Mouse (Mus musculus) kidney, postnatal 0 days (tissue): ENCODE results near the gene Sp2. TPM values are rescaled to one million over a fixed set of nuclear protein-coding genes. Genes with fewer than 3 reads are reported as not detected.

Source experiments
- ATAC-seq: fragments of 200-750 bp; cut with Nextera tagmentation; replicated peaks from 2 replicates; pipeline ENCODE4 v1.8.0; 2017; ENCODE audit warnings: low read depth, moderate number of reproducible peaks, moderate TSS enrichment, moderate library complexity; ENCODE audit not compliant: low FRiP score
- DNase-seq: peaks from one replicate; pipeline ENCODE4 v3.0.0-alpha.2; 2016; ENCODE audit warnings: low spot score
- H3K27ac ChIP-seq: fragments of 300-500 bp; sonication (generic); 2 replicates; pipeline ENCODE4 v1.5.1; 2014; ENCODE audit warnings: mild to moderate bottlenecking
- H3K27me3 ChIP-seq: fragments of 300-500 bp; sonication (generic); 2 replicates; pipeline ENCODE4 v1.6.1; 2014; ENCODE audit warnings: low read length, mixed read lengths; ENCODE audit not compliant: insufficient read depth
- H3K36me3 ChIP-seq: fragments of 300-500 bp; sonication (generic); 2 replicates; pipeline ENCODE4 v1.6.1; 2014; ENCODE audit warnings: low read length, mixed read lengths; ENCODE audit not compliant: insufficient read depth
- H3K4me1 ChIP-seq: fragments of 300-500 bp; sonication (generic); replicated peaks from 2 replicates; pipeline ENCODE4 v1.6.1; 2014; ENCODE audit warnings: antibody characterized with exemption, low read length, mixed read lengths; ENCODE audit not compliant: insufficient read depth
- H3K4me2 ChIP-seq: fragments of 300-500 bp; sonication (generic); 2 replicates; pipeline ENCODE4 v1.6.1; 2014; ENCODE audit warnings: mild to moderate bottlenecking, low read length, moderate library complexity, mixed read lengths
- H3K4me3 ChIP-seq: fragments of 300-500 bp; sonication (generic); replicated peaks from 2 replicates; pipeline ENCODE4 v1.5.1; 2014; ENCODE audit warnings: low read depth, low read length
- H3K9ac ChIP-seq: fragments of 300-500 bp; sonication (generic); 2 replicates; pipeline ENCODE4 v1.6.1; 2014; ENCODE audit warnings: low read depth, low read length
- H3K9me3 ChIP-seq: fragments of 300-500 bp; sonication (generic); replicated peaks from 2 replicates; pipeline ENCODE4 v1.6.1; 2016; ENCODE audit warnings: low read length, inconsistent platforms, mixed read lengths
- CTCF ChIP-seq: IDR thresholded peaks from 2 replicates; pipeline ENCODE4 v1.5.1; 2016; ENCODE audit warnings: antibody characterized with exemption, low read depth, mild to moderate bottlenecking, moderate library complexity
- whole genome bisulfite sequencing: fragments of 180-500 bp; shearing (Covaris S2); extraction: QIAGEN DNeasy Blood & Tissue Kit; methylation state at CpG from one replicate; pipeline ENCODE4 v1.1.7; 2014; 5-methylcytosine and 5-hydroxymethylcytosine counted together
- polyA plus RNA-seq: library from polyadenylated mRNA; unstranded; fragments of >200 nt; fragmentation: Nextera tagmentation; extraction: Ambion mirVana; gene quantifications from 2 replicates; pipeline ENCODE4 v1.2.1, GENCODE M21; 2015

Gene Sp2
- polyA plus RNA-seq, 1 experiment from 2014 or later = 16.3 TPM

DNA sequence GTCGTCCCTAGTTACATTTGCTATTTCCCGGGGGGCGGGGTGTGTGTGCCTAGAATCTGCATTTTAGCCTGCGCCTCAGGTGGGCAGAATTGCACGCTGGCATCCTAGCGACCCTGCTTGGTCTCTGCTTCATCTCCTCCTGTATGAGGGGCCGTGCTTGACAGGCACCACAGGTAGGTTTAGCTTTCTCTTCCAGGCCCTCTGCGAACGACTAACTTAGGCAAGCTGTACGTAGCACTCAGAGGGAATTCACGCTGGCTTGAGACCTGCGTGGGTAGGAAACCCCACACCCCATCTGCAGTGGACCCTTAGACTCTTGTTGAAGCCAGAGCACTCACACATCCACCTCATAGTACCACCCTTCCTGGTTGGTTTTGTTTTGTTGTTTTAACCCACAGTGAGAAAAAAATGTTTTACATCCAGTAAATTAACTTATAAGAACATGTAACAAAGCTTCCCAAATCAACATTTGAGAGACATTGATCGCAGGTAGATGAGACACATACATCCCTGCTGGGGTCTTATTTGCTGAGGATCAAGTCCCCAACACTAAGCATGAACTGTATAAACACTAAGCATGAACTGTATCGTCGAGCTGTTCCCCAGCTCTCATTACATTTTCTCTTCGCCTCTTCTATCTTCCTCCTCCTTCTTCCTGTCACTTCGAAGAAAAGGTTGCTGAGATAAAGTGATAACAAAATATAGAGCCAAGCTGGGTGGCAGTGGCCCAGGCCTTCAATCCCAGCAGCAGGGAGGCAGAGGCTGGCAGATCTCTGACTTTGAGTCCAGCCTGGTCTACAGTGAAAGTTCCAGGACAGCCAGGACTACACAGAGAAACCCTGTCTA, 4.1 kb downstream of the Sp2 start:
- Histone ChIP-seq H3K4me3 (peak overlapping the region; percentile 70), H3K36me3 (no peaks in the 10 kb centered on the region), H3K9me3 (no peaks in the 10 kb centered on the region), H3K9ac (peak overlapping the region; percentile 65), H3K27me3 (no peaks in the 10 kb centered on the region), H3K27ac (peak overlapping the region; percentile 82), H3K4me2 (peak overlapping the region; percentile 84), H3K4me1 (peaks cover 14% of the 10 kb centered on the region; the same call in 1 of the 2 replicates)
- 27% methylated on average over 17 of the region's 17 CpGs for WGBS
- DNase-seq (no peak), ATAC-seq (no peak)
- no peak for TF ChIP-seq CTCF

DNA sequence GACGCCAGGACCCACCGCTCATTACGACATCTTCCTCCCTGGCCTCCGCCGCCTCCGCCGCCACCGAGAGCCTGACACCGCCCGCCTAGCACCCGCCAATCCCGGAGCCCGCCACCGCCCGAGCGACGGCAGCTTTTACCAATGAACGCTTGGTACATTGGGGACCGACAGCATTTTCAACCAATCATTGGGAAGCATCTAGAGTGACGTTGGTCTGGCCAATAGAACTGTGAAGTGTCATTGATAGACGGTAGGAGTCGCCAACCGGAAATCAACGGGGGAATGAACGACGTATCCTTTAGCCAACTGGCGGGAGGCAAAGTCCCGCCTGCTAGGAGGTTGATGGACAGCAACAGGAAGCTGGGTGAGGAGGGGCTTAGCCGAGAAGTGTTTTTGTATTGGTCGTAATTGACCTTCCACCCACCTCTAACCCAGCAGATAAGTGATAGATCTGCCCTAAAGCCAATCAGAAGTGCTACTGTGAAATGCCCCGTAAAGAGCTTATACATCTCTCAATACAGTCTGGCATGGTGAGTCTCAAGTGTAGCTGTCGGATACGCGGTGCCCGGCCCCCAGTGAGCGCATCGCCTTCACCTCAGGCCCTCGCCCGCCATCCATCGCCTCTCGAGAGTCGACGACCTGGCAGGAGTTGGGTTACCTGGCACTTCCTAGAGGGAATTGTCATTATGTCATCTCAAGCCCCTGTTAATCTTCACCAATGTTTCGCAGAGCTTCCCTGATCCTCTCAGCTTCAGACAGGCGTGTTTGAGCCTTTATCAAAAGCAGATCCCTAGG, 5.0 kb downstream of the Sp2 start:
- Histone ChIP-seq H3K36me3 (no peaks in the 10 kb centered on the region), H3K4me3 (peak overlapping the region; percentile 70), H3K4me2 (peak overlapping the region; percentile 84), H3K9me3 (no peaks in the 10 kb centered on the region), H3K27ac (peak overlapping the region; percentile 94), H3K27me3 (no peaks in the 10 kb centered on the region), H3K9ac (peak overlapping the region; percentile 81), H3K4me1 (peaks cover 14% of the 10 kb centered on the region; the same call in 1 of the 2 replicates)
- TF ChIP-seq CTCF = no peak
- WGBS = under 1% methylated on average over 45 of the region's 45 CpGs
- DNase-seq (peak; percentile 100), ATAC-seq (peak; percentile 95)

DNA sequence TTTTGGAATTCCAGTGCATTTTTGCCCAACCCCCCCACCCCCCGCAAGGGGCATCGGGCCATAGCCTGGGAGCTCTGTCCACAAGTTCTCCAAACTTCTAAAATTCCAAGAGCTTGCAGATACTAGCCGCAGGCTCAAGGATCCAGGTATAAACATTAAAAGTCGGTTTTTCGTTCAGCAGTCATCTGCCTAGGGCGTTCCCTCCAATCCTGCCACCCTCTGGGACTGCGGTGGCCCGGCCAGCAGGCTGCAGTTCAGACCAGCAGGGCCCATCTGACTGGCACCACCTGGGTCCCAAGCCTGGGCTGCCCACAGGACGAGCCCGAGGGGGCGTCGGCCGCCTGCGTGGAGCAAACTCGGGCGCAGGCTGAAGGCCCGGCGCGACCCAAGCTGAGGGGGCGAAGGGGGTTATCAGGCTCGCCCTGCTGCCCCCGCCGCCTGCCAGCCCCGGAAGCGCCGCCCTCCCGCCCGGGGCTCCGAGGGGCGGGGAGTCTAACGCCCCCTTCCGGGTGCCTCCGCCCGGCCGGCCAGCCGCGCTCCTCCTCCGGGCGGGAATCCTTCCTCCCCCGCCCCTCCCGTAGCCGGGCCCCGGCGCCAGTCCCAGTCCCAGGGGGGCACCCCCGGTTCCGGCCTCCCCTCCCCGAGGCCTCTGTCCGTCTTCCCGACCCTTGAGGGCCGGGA, 5.7 kb downstream of the Sp2 start:
- WGBS = under 1% methylated on average over 44 of the region's 50 CpGs
- Histone ChIP-seq H3K27me3 (no peaks in the 10 kb centered on the region), H3K9me3 (no peaks in the 10 kb centered on the region), H3K4me3 (peak overlapping the region; percentile 70), H3K4me2 (peak overlapping the region; percentile 66), H3K36me3 (no peaks in the 10 kb centered on the region), H3K27ac (peak overlapping the region; percentile 94), H3K4me1 (peaks cover 14% of the 10 kb centered on the region; the same call in 1 of the 2 replicates), H3K9ac (peak overlapping the region; percentile 81)
- TF ChIP-seq CTCF = no peak; the same call in 1 of the 2 replicates
- DNase-seq = peak; percentile 91
- peak; percentile 70 for ATAC-seq

DNA sequence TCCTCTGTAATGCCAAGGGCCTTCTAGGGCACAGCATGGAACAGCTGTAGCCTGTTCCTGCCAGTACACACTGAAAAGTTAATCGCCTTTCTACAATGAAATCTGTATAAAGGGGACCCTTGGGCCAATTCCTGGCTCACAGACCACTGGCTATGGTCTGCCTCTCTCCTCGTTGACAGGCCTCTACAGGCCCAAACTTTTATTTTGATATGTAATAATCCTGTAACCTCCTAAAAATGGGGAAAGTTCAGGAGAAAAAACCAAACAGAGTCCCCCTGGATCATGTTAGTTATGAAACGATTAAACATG, 6.4 kb downstream of the Sp2 start:
- Histone ChIP-seq H3K9ac (peak overlapping the region; percentile 81), H3K27me3 (no peaks in the 10 kb centered on the region), H3K4me2 (peak overlapping the region; percentile 66), H3K4me3 (peak overlapping the region; percentile 70), H3K4me1 (peaks cover 14% of the 10 kb centered on the region; the same call in 1 of the 2 replicates), H3K36me3 (no peaks in the 10 kb centered on the region), H3K9me3 (no peaks in the 10 kb centered on the region), H3K27ac (peak overlapping the region; percentile 94)
- WGBS = 50% methylated on average over 3 of the region's 3 CpGs
- no peak for DNase-seq
- no peak for TF ChIP-seq CTCF
- no peak for ATAC-seq

DNA sequence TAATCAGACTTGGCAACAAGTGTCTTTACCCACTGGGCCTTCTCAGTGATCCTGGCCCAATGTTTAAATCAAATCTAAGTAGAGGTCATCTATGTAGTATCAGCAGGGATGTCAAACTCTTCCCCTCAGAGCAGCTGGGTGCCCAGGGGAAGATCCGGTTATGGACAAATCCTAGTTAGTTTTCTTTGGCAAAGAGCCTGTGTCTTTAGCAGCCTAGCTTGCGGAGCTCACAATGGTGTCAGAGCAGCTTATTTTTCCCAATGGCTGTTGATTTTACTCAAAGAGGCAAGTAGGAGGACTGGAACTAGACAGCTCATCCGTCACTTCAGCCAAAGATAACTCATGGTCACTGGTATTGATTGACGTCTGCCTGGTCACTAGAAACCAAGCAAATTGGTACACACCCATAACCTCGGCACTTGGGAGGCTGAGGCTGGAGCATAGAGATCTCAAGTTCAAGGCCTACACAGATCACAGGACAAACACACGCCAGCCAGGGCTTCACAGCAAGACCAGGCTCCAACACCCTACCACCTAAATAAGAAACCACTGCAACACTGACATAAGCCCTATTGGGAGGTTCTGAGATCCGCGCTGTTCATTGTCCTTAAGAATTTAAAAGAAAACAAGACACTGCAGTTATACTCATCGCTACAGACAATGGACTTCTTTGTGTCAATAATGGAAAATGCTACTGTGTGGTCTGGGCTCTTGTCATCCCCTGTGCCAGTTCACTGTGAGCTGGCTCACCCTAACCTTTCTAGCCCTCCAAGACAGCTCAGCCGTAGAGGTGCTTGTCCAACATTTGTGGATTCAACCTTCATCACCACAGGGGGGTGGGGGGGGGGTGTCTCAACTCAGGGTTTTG, 7.0 kb downstream of the Sp2 start:
- WGBS = 73% methylated on average over 10 of the region's 10 CpGs
- Histone ChIP-seq H3K9me3 (no peaks in the 10 kb centered on the region), H3K9ac (peak overlapping the region; percentile 81; the same call in 1 of the 2 replicates), H3K4me3 (0 out of 2 replicates have a peak overlapping the region, but pooled peaks have one; percentile 70), H3K27me3 (no peaks in the 10 kb centered on the region), H3K4me1 (peaks cover 14% of the 10 kb centered on the region; the same call in 1 of the 2 replicates), H3K36me3 (no peaks in the 10 kb centered on the region), H3K27ac (peak overlapping the region; percentile 94; the same call in 1 of the 2 replicates), H3K4me2 (peak overlapping the region; percentile 66)
- ATAC-seq (no peak), DNase-seq (no peak)
- TF ChIP-seq CTCF = no peak
